Mouse (Mus musculus) forebrain, embryonic 11.5 days (tissue): ENCODE results near the gene Nt5c3b. TPM values are rescaled to one million over a fixed set of nuclear protein-coding genes. Genes with fewer than 3 reads are reported as not detected.

ENCODE experiments used
- microRNA-seq: library from miRNA; unstranded; fragments of <30 nt; microRNA quantifications from one replicate; pipeline ENCODE4, GENCODE M21; 2016; ENCODE audit not compliant: insufficient number of aligned reads
- polyA plus RNA-seq: library from polyadenylated mRNA; unstranded; fragments of >200 nt; fragmentation: Nextera tagmentation; extraction: Ambion mirVana; gene quantifications from 2 replicates; pipeline ENCODE4 v1.2.1, GENCODE M21; 2014

The Nt5c3b gene
- polyA plus RNA-seq, 1 experiment from 2014 or later, result 104 TPM

Small RNAs within 50 kb of the gene (microRNA-seq; reads per million reads assigned to microRNA genes)
- not detected for gene Gm27374
- gene Mir7116, result not detected

Other genes with a start within 250 kb of the Nt5c3b start
- not detected in 2 replicates for gene Krt9, start 248.6 kb downstream of the Nt5c3b start, polyA plus RNA-seq
- gene Krt14, start 234.3 kb downstream of the Nt5c3b start, polyA plus RNA-seq, result 1.6 and 1.7 TPM in 2 replicates
- not detected in 2 replicates for gene Krt16, start 192.9 kb downstream of the Nt5c3b start, polyA plus RNA-seq
- not detected in 2 replicates for gene Krt17, start 180.8 kb downstream of the Nt5c3b start, polyA plus RNA-seq
- not detected in 2 replicates for gene Krt42, start 171.9 kb downstream of the Nt5c3b start, polyA plus RNA-seq
- gene Eif1, start 121.9 kb downstream of the Nt5c3b start, polyA plus RNA-seq, result 1,675 and 1,791 TPM in 2 replicates
- gene Gast, start 107.4 kb downstream of the Nt5c3b start, polyA plus RNA-seq, result 0.69 and 0.79 TPM in 2 replicates
- gene Hap1, start 85.7 kb downstream of the Nt5c3b start, polyA plus RNA-seq, result 39.0 and 46.1 TPM in 2 replicates
- gene Jup, start 44.0 kb downstream of the Nt5c3b start, polyA plus RNA-seq, result 33.3 and 35.5 TPM in 2 replicates
- gene P3h4, start 27.0 kb downstream of the Nt5c3b start, polyA plus RNA-seq, result 17.8 and 18.9 TPM in 2 replicates
- 36.6 and 41.2 TPM in 2 replicates for gene Fkbp10, start 26.1 kb downstream of the Nt5c3b start, polyA plus RNA-seq
- gene Klhl10, start 109 bp upstream of the Nt5c3b start, polyA plus RNA-seq, result 0.41 and 0.85 TPM in 2 replicates
- 15.5 and 15.7 TPM in 2 replicates for gene Klhl11, start 30.9 kb upstream of the Nt5c3b start, polyA plus RNA-seq
- 294 TPM in 2 replicates for gene Acly, start 86.2 kb upstream of the Nt5c3b start, polyA plus RNA-seq
- gene Ttc25, start 103.8 kb upstream of the Nt5c3b start, polyA plus RNA-seq, result 1.3 and 1.9 TPM in 2 replicates
- 18.3 and 20.3 TPM in 2 replicates for gene Cnp, start 133.1 kb upstream of the Nt5c3b start, polyA plus RNA-seq
- 94.5 and 107 TPM in 2 replicates for gene Nkiras2, start 177.4 kb upstream of the Nt5c3b start, polyA plus RNA-seq
- gene Dnajc7, start 178.4 kb upstream of the Nt5c3b start, polyA plus RNA-seq, result 95.9 and 105 TPM in 2 replicates